Mouse (Mus musculus): ENCODE measurements around the gene Ajuba. TPM values are rescaled to one million over a fixed set of nuclear protein-coding genes. Genes with fewer than 3 reads are reported as not detected.

The Ajuba gene
- polyA plus RNA-seq, 1 experiment from 2014 or later: 6.1 TPM

GRCm38 (mm10) chr14:54576241-54577088, 893 bp downstream of the Ajuba start:
- no peak for ATAC-seq (ENCODE audit: low read depth)
- Histone ChIP-seq H3K27me3 (ENCODE audit: control insufficient read depth, insufficient read depth, low read depth, low read length) (peaks cover 54% of the 10 kb centered on the region), H3K4me1 (ENCODE audit: control insufficient read depth, low read depth, low read length) (peaks cover 23% of the 10 kb centered on the region), H3K27ac (ENCODE audit: low read length) (no peak overlapping the region; the same call in 1 of the 2 replicates), H3K4me2 (ENCODE audit: low read depth, low read length) (peak overlapping the region; percentile 62), H3K9me3 (replicated peaks; ENCODE audit: control insufficient read depth, low read length) (no peaks in the 10 kb centered on the region), H3K9ac (ENCODE audit: low read depth, low read length) (peak overlapping the region; percentile 61), H3K4me3 (ENCODE audit: low read depth, low read length) (peak overlapping the region; percentile 67), H3K36me3 (ENCODE audit: control insufficient read depth, insufficient read depth) (no peaks in the 10 kb centered on the region)
- WGBS (ENCODE audit: insufficient replicate concordance): 2% methylated on average over 82 of the region's 84 CpGs

DNA sequence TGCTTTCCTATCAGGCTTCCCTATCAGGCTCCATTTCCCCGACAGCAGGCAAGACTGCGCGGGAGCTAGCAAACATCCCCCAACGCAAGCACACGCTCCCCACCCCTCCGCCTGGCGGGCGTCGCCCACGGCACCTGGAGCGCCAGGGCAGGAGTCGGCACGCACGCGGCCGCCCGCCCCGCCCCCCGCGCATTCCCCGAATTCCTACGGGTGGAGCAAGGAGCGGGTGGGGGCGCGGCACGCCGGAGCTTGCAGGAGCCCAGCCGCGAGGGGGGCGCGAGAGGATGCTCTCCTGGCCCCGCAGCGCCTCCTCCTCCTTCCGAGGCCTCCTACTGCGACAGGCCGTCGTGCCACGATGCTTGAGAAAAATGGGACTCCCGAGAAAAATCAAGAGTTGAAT, 1.7 kb downstream of the Ajuba start:
- no peak overlapping the region; the same call in 1 of the 2 replicates for H3K9ac ChIP-seq (ENCODE audit: low read depth, low read length)
- peak; percentile 51 for ATAC-seq (ENCODE audit: low read depth)

DNA sequence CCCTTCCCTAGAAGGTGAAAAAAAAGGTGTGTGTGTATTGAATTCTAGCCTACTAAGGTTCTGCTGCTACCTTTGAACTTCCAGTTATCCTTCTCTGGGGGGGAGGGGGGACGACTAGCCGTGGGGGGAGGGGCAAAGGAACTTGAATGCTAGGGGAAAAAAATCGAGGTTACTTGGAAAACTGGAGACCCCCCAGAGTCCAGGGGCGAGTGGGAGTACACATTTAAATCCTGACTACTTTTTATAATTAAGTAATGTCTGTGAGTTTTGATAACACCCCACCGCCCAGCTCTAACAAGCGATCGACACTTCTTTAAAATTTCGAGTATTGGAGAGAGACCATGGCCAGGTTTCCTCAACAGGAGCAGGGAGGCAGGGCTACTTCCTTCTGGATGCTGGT, 2.3 kb downstream of the Ajuba start:
- 14% methylated on average over 8 of the region's 8 CpGs for WGBS (ENCODE audit: insufficient replicate concordance)
- Histone ChIP-seq H3K4me1 (ENCODE audit: control insufficient read depth, low read depth, low read length) (peaks cover 23% of the 10 kb centered on the region), H3K27me3 (ENCODE audit: control insufficient read depth, insufficient read depth, low read depth, low read length) (peaks cover 54% of the 10 kb centered on the region), H3K9ac (ENCODE audit: low read depth, low read length) (peak overlapping the region; percentile 41), H3K4me3 (ENCODE audit: low read depth, low read length) (peak overlapping the region; percentile 67), H3K36me3 (ENCODE audit: control insufficient read depth, insufficient read depth) (no peaks in the 10 kb centered on the region), H3K4me2 (ENCODE audit: low read depth, low read length) (peak overlapping the region; percentile 62), H3K27ac (ENCODE audit: low read length) (no peak overlapping the region), H3K9me3 (replicated peaks; ENCODE audit: control insufficient read depth, low read length) (no peaks in the 10 kb centered on the region)
- no peak for ATAC-seq (ENCODE audit: low read depth)

More for the DNA sequence above, 1.7 kb downstream of the Ajuba start:
- WGBS (ENCODE audit: insufficient replicate concordance): 1% methylated on average over 31 of the region's 39 CpGs
- Histone ChIP-seq H3K27ac (ENCODE audit: low read length) (no peak overlapping the region), H3K4me2 (ENCODE audit: low read depth, low read length) (peak overlapping the region; percentile 62), H3K27me3 (ENCODE audit: control insufficient read depth, insufficient read depth, low read depth, low read length) (peaks cover 54% of the 10 kb centered on the region), H3K4me1 (ENCODE audit: control insufficient read depth, low read depth, low read length) (peaks cover 23% of the 10 kb centered on the region), H3K4me3 (ENCODE audit: low read depth, low read length) (peak overlapping the region; percentile 67), H3K9me3 (replicated peaks; ENCODE audit: control insufficient read depth, low read length) (no peaks in the 10 kb centered on the region), H3K36me3 (ENCODE audit: control insufficient read depth, insufficient read depth) (no peaks in the 10 kb centered on the region)

- peaks cover 21% of the 10 kb centered on the region for H3K4me1 ChIP-seq (ENCODE audit: control insufficient read depth, low read depth, low read length)
- no peak overlapping the region for H3K27ac ChIP-seq (ENCODE audit: low read length)
- H3K4me2 ChIP-seq (ENCODE audit: low read depth, low read length): peak overlapping the region; percentile 62
- 0 out of 2 replicates have a peak overlapping the region, but pooled peaks have one; percentile 3 for H3K4me3 ChIP-seq (ENCODE audit: low read depth, low read length)
- H3K9me3 ChIP-seq (replicated peaks; ENCODE audit: control insufficient read depth, low read length): no peaks in the 10 kb centered on the region
- WGBS (ENCODE audit: insufficient replicate concordance): 44% methylated on average over 4 of the region's 4 CpGs
- H3K9ac ChIP-seq (ENCODE audit: low read depth, low read length): peak overlapping the region; percentile 1; the same call in 1 of the 2 replicates
- no peak for ATAC-seq (ENCODE audit: low read depth)
- H3K36me3 ChIP-seq (ENCODE audit: control insufficient read depth, insufficient read depth): no peaks in the 10 kb centered on the region
- H3K27me3 ChIP-seq (ENCODE audit: control insufficient read depth, insufficient read depth, low read depth, low read length): peaks cover 54% of the 10 kb centered on the region
Measured at GRCm38 (mm10) chr14:54574253-54574652, 3.1 kb downstream of the Ajuba start.

DNA sequence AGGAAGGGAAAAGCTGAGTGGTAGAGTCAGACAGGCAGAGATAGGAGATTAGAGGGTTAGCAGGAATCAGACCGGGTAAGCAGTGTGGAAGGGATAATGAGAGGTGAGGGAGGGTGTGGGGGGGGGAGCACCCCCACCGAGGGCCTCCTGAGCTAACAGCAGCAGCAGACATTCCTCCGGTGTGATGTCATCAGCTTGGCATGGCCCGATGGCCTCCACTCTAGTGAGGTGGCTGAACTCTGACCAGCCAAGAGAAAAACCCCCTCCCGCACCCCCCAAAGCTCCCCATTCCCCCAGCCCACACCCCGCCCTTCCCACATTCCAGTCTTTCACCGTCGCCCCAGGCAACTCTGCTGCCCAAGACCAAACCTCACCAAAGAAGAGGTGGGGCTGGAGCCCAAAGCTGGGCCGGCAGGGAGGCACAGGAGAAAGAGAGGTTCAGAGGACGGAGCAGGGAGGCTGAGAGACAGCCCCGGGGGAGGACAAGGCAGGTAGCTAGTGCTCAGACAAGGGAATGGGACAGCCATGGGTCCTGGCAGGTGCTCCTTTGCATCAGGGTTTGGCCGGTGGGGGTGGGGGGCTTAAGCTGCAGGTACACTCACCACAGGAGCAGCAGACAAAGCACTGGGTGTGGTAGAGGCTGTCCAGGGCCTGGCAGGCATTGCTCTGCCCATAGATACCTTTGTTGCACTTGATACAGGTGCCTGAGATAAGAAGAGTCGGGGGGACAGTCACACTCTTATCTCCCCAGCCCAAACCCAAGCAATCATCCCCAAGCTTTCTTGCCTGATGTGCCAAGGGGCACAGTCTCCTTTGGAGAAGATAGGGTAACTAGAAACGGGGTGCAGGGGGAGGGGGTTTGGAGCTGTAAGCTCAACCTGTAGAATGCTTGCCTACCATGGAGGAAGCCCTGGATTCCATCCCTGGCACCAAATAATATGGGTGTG, 4.3 kb downstream of the Ajuba start:
- H3K9ac ChIP-seq (ENCODE audit: low read depth, low read length): no peak overlapping the region
- 25% methylated on average over 14 of the region's 14 CpGs for WGBS (ENCODE audit: insufficient replicate concordance)
- no peak overlapping the region for H3K4me3 ChIP-seq (ENCODE audit: low read depth, low read length)
- peaks cover 20% of the 10 kb centered on the region for H3K4me1 ChIP-seq (ENCODE audit: control insufficient read depth, low read depth, low read length)
- peaks cover 49% of the 10 kb centered on the region for H3K27me3 ChIP-seq (ENCODE audit: control insufficient read depth, insufficient read depth, low read depth, low read length)
- no peak overlapping the region for H3K27ac ChIP-seq (ENCODE audit: low read length)
- no peaks in the 10 kb centered on the region for H3K36me3 ChIP-seq (ENCODE audit: control insufficient read depth, insufficient read depth)
- H3K4me2 ChIP-seq (ENCODE audit: low read depth, low read length): peak overlapping the region; percentile 14
- H3K9me3 ChIP-seq (replicated peaks; ENCODE audit: control insufficient read depth, low read length): no peaks in the 10 kb centered on the region
- peak; percentile 42 for ATAC-seq (ENCODE audit: low read depth)

DNA sequence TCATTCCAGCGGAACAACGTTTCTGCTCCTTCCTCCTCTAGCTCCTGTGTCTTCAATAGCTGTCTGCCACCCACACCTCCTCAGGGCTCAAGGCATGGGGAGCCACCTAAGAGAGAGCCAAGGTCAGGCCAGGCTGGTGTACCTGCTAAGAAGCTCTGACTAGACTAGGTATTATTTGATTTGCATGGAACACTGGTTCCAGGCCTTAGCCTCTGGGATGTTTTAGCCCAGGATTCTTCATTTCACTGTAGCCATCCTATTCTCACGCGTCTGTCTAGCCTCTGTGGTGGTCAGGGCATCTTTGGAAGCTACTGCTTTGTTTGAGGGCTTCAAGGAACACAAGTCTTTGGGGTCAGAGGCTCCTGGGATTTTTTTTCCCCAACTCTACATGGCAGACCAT, 5.2 kb downstream of the Ajuba start:
- Histone ChIP-seq H3K36me3 (ENCODE audit: control insufficient read depth, insufficient read depth) (no peaks in the 10 kb centered on the region), H3K9ac (ENCODE audit: low read depth, low read length) (no peak overlapping the region), H3K4me3 (ENCODE audit: low read depth, low read length) (no peak overlapping the region), H3K27ac (ENCODE audit: low read length) (no peak overlapping the region), H3K4me2 (ENCODE audit: low read depth, low read length) (no peak overlapping the region), H3K9me3 (replicated peaks; ENCODE audit: control insufficient read depth, low read length) (no peaks in the 10 kb centered on the region), H3K27me3 (ENCODE audit: control insufficient read depth, insufficient read depth, low read depth, low read length) (peaks cover 40% of the 10 kb centered on the region), H3K4me1 (ENCODE audit: control insufficient read depth, low read depth, low read length) (peaks cover 20% of the 10 kb centered on the region)
- no peak for ATAC-seq (ENCODE audit: low read depth)
- 69% methylated on average over 4 of the region's 4 CpGs for WGBS (ENCODE audit: insufficient replicate concordance)

- Histone ChIP-seq H3K9ac (ENCODE audit: low read depth, low read length) (no peak overlapping the region), H3K4me3 (ENCODE audit: low read depth, low read length) (no peak overlapping the region), H3K9me3 (replicated peaks; ENCODE audit: control insufficient read depth, low read length) (no peaks in the 10 kb centered on the region), H3K4me2 (ENCODE audit: low read depth, low read length) (no peak overlapping the region), H3K36me3 (ENCODE audit: control insufficient read depth, insufficient read depth) (no peaks in the 10 kb centered on the region), H3K27me3 (ENCODE audit: control insufficient read depth, insufficient read depth, low read depth, low read length) (peaks cover 16% of the 10 kb centered on the region), H3K4me1 (ENCODE audit: control insufficient read depth, low read depth, low read length) (peaks cover 20% of the 10 kb centered on the region), H3K27ac (ENCODE audit: low read length) (no peak overlapping the region)
- WGBS (ENCODE audit: insufficient replicate concordance): 69% methylated on average over 17 of the region's 17 CpGs
- no peak for ATAC-seq (ENCODE audit: low read depth)
Measured at GRCm38 (mm10) chr14:54569451-54570392, 7.6 kb downstream of the Ajuba start.

DNA sequence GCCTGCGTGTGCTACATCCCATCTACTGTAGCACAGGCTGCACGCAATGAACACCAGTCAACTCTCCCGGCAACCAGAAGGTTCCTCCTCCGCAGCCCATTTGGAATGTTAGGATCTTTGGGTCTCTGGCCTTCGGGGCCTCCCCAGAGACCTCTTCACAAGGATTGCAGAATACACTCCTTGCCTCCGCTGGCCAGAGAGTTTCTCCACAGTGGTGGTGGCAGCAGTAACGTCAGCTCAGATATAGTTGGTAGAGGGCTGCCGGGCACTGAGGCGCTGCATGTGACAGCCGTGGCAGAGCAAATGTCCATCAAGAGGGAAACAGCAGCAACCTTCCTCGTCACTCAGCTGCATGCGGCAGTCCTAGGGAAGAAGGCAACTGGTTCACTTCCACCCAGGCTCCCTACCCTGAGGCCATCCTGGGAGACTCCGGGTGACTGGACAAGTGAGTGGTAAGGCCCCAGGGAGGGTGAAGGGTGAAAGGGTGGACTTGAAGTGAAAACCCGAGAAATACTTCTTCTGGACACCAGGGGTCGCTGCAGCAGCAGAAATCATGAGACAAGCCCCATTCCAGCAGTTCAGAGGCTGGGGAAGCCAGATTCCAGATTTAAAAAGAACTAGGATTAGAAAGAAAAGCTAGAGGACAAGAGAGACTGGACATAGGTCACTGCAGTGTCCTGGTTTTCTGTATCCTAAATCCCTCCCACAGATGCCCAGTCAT, 8.5 kb downstream of the Ajuba start:
- WGBS (ENCODE audit: insufficient replicate concordance): 61% methylated on average over 15 of the region's 15 CpGs
- ATAC-seq (ENCODE audit: low read depth): no peak
- no peak overlapping the region for H3K4me3 ChIP-seq (ENCODE audit: low read depth, low read length)
- no peak overlapping the region for H3K9ac ChIP-seq (ENCODE audit: low read depth, low read length)
- peaks cover 14% of the 10 kb centered on the region for H3K4me1 ChIP-seq (ENCODE audit: control insufficient read depth, low read depth, low read length)
- H3K9me3 ChIP-seq (replicated peaks; ENCODE audit: control insufficient read depth, low read length): no peaks in the 10 kb centered on the region
- H3K27me3 ChIP-seq (ENCODE audit: control insufficient read depth, insufficient read depth, low read depth, low read length): peaks cover 7% of the 10 kb centered on the region
- H3K4me2 ChIP-seq (ENCODE audit: low read depth, low read length): no peak overlapping the region
- H3K27ac ChIP-seq (ENCODE audit: low read length): no peak overlapping the region
- no peaks in the 10 kb centered on the region for H3K36me3 ChIP-seq (ENCODE audit: control insufficient read depth, insufficient read depth)
